16 mouse cellular contexts compared by ENCODE assay signal in genomic region chr3:40091773-40092343, GRCm38 (mm10).
DNase-seq lines count a peak whose midpoint lies in the region; ATAC-seq and TF ChIP-seq lines count a peak whose summit lies in the region.
"Had no signal": no experiment of that assay in that cellular context is flagged by ENCODE, and none has a peak within 500 bp of the region (broad histone marks: within the 10 kb centered on the region; RNA-seq: fewer than 3 reads in every experiment).

No protein-coding gene starts in this region.

- no peak for TF ChIP-seq POLR2A in kidney, adult 2 months (IDR thresholded peaks at IDR 0.05; ENCODE audit: low read depth, low read length)

- H3K9ac ChIP-seq in midbrain, embryonic 12.5 days (replicated peaks), result no peak overlapping the region
- H3K9ac ChIP-seq in midbrain, embryonic 14.5 days (replicated peaks; ENCODE audit: low read length), result no peak overlapping the region
- H3K9ac ChIP-seq in forebrain, embryonic 14.5 days (ENCODE audit: low read length), result no peak overlapping the region
- H3K9ac ChIP-seq: embryonic facial prominence, embryonic 13.5 days; midbrain, embryonic 15.5 days had no signal

- DNase-seq in kidney, adult 2 months, result no peak
- no peak for DNase-seq in kidney, postnatal 10 days
- no peak for DNase-seq in midbrain, embryonic 14.5 days
- DNase-seq in forebrain, embryonic 14.5 days (ENCODE audit: low spot score), result peak; percentile 30
- no peak for DNase-seq in right cerebral cortex, postnatal 36 days (ENCODE audit: low spot score in 2 of 2)
- DNase-seq in gastrocnemius, adult 8-10 months (ENCODE audit: low spot score in 2 of 2), result no peak
- DNase-seq: liver; thymus, postnatal 36 days had no signal

- H3K36me3 ChIP-seq in kidney, adult 2 months (ENCODE audit: control insufficient read depth, insufficient read depth, low read length), result no peaks in the 10 kb centered on the region
- H3K36me3 ChIP-seq in midbrain, embryonic 12.5 days, result no peaks in the 10 kb centered on the region
- no peaks in the 10 kb centered on the region for H3K36me3 ChIP-seq in midbrain, embryonic 14.5 days (ENCODE audit: control insufficient read depth, insufficient read depth, low read length)
- no peaks in the 10 kb centered on the region for H3K36me3 ChIP-seq in forebrain, embryonic 14.5 days (ENCODE audit: control insufficient read depth, insufficient read depth, low read length)
- H3K36me3 ChIP-seq: embryonic facial prominence, embryonic 13.5 days; heart, embryonic 10.5 days; hindbrain, embryonic 10.5 days; midbrain, embryonic 15.5 days had no signal

- H3K4me3 ChIP-seq in kidney, adult 2 months (ENCODE audit: insufficient read depth, low read depth, low read length), result peak overlapping the region; percentile 39
- H3K4me3 ChIP-seq in midbrain, embryonic 12.5 days, result no peak overlapping the region
- H3K4me3 ChIP-seq in midbrain, embryonic 14.5 days (replicated peaks; ENCODE audit: low read depth, low read length), result no peak overlapping the region
- H3K4me3 ChIP-seq in forebrain, embryonic 14.5 days (ENCODE audit: low read depth, low read length), result no peak overlapping the region
- H3K4me3 ChIP-seq: embryonic facial prominence, embryonic 13.5 days; heart, embryonic 10.5 days; hindbrain, embryonic 10.5 days; midbrain, embryonic 15.5 days had no signal

- H3K27ac ChIP-seq in kidney, adult 2 months (ENCODE audit: insufficient read depth, low read depth, low read length), result no peak overlapping the region
- peak overlapping the region; percentile 22; the same call in 1 of the 2 replicates for H3K27ac ChIP-seq in midbrain, embryonic 12.5 days (replicated peaks)
- H3K27ac ChIP-seq in midbrain, embryonic 14.5 days (replicated peaks; ENCODE audit: low read depth, low read length), result no peak overlapping the region
- H3K27ac ChIP-seq in forebrain, embryonic 14.5 days (ENCODE audit: low read depth, low read length), result peak overlapping the region; percentile 44; the same call in 1 of the 2 replicates
- H3K27ac ChIP-seq: embryonic facial prominence, embryonic 13.5 days; heart, embryonic 10.5 days; hindbrain, postnatal 0 days; midbrain, embryonic 15.5 days had no signal

- TF ChIP-seq CTCF in kidney, adult 2 months (conservative IDR thresholded peaks at IDR 0.05; ENCODE audit: insufficient read depth, insufficient read length, low read depth, low read length), result no peak

- no peak overlapping the region for H3K4me2 ChIP-seq in midbrain, embryonic 12.5 days (replicated peaks)
- no peak overlapping the region for H3K4me2 ChIP-seq in midbrain, embryonic 14.5 days (ENCODE audit: low read length)
- H3K4me2 ChIP-seq in forebrain, embryonic 14.5 days (ENCODE audit: low read length), result peak overlapping the region; percentile 8; the same call in 1 of the 2 replicates
- H3K4me2 ChIP-seq: embryonic facial prominence, embryonic 13.5 days; midbrain, embryonic 15.5 days had no signal

- H3K27me3 ChIP-seq in kidney, adult 2 months (replicated peaks; ENCODE audit: control insufficient read depth, insufficient read depth, low read length), result no peaks in the 10 kb centered on the region
- H3K27me3 ChIP-seq in midbrain, embryonic 12.5 days, result no peaks in the 10 kb centered on the region
- no peaks in the 10 kb centered on the region for H3K27me3 ChIP-seq in midbrain, embryonic 14.5 days (ENCODE audit: control insufficient read depth, insufficient read depth, low read length)
- H3K27me3 ChIP-seq in forebrain, embryonic 14.5 days (replicated peaks; ENCODE audit: control insufficient read depth, insufficient read depth, low read length), result no peaks in the 10 kb centered on the region
- H3K27me3 ChIP-seq: embryonic facial prominence, embryonic 13.5 days; midbrain, embryonic 15.5 days had no signal

- H3K9me3 ChIP-seq in midbrain, embryonic 12.5 days, result no peaks in the 10 kb centered on the region
- no peaks in the 10 kb centered on the region for H3K9me3 ChIP-seq in midbrain, embryonic 14.5 days (ENCODE audit: control insufficient read depth, low read length)
- no peaks in the 10 kb centered on the region for H3K9me3 ChIP-seq in forebrain, embryonic 14.5 days (replicated peaks; ENCODE audit: control insufficient read depth, low read length)
- H3K9me3 ChIP-seq: embryonic facial prominence, embryonic 13.5 days; heart, embryonic 10.5 days; hindbrain, embryonic 10.5 days; midbrain, embryonic 15.5 days had no signal

- 21% methylated on average over 13 of the region's 13 CpGs for WGBS in kidney, adult 2 months
- WGBS in midbrain, embryonic 12.5 days, result 79% methylated on average over 13 of the region's 13 CpGs
- 83% methylated on average over 13 of the region's 13 CpGs for WGBS in midbrain, embryonic 14.5 days
- 35% methylated on average over 13 of the region's 13 CpGs for WGBS in forebrain, embryonic 14.5 days

- H3K4me1 ChIP-seq in kidney, adult 2 months (ENCODE audit: control insufficient read depth, insufficient read depth, low read length), result no peaks in the 10 kb centered on the region
- peaks cover 13% of the 10 kb centered on the region for H3K4me1 ChIP-seq in midbrain, embryonic 12.5 days
- no peaks in the 10 kb centered on the region for H3K4me1 ChIP-seq in midbrain, embryonic 14.5 days (ENCODE audit: control insufficient read depth, insufficient read depth, low read length)
- peaks cover 9% of the 10 kb centered on the region; the same call in 1 of the 2 replicates for H3K4me1 ChIP-seq in forebrain, embryonic 14.5 days (ENCODE audit: control insufficient read depth, insufficient read depth, low read length)
- H3K4me1 ChIP-seq: embryonic facial prominence, embryonic 13.5 days; heart, embryonic 10.5 days had no signal

- ATAC-seq in midbrain, embryonic 12.5 days (ENCODE audit: low FRiP score, low read depth), result no peak
- no peak for ATAC-seq in midbrain, embryonic 14.5 days (ENCODE audit: low FRiP score, low TSS enrichment)
- ATAC-seq in forebrain, embryonic 14.5 days, result 0 out of 2 replicates have a peak, but pooled peaks have one; percentile 14
- ATAC-seq: intestine, postnatal 0 days; lung, postnatal 0 days had no signal

Comparison
In these comparisons a context has a peak if more than half of its experiments do, and no peak if none do; other contexts are left out.
1. H3K27ac ChIP-seq: peak in midbrain, embryonic 12.5 days (single experiment) and forebrain, embryonic 14.5 days (single experiment); none in kidney, adult 2 months (single experiment) and midbrain, embryonic 14.5 days (single experiment).